Mouse (Mus musculus) neural tube, postnatal 0 days (tissue): ENCODE measurements around the gene Gm8020. TPM values are rescaled to one million over a fixed set of nuclear protein-coding genes. Genes with fewer than 3 reads are reported as not detected.

Experiments
- polyA plus RNA-seq: library from polyadenylated mRNA; unstranded; fragments of >200 nt; fragmentation: Nextera tagmentation; extraction: Ambion mirVana; gene quantifications from 2 replicates; pipeline ENCODE4 v1.2.1, GENCODE M21; 2015

Gm8020 gene
- not detected in 2 replicates for polyA plus RNA-seq

GRCm38 (mm10) chr14:42502249-42502648 lies at the start of gene Gm8020:
TSS of gene Gm8020 (minus strand) at chr14:42502349.

DNA sequence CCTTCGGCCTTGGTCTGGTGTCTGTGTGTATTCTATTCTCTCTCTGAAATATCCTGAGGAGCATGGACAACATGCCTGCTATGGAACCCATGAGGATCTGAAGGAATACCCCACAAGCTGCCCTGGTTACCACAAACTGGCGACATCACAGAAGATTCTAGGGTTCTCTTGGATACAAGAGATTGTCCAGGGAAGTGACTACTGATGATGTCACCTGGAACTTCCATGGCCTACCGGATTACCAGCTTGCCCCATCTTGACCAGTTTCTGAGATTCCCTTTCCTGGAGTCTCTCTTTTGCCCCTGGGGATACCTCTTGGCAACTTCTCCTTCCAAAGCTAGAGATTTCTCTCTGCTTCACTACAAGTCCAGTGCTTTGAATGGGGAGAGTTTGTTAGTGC lies 22.0 kb upstream of the Gm8020 start, which contains the start of gene Gm8024:
Gene Gm8024, minus strand, starts transcription at position 101 of the 400 bp plus-strand sequence.

GRCm38 (mm10) chr14:42463581-42463980 lies 38.6 kb downstream of the Gm8020 start, which contains the start of gene Gm8011:
TSS of gene Gm8011 (plus strand) at chr14:42463881.

Other genes starting within 250 kb of the Gm8020 start
- gene Gm17026, start 242.3 kb downstream of the Gm8020 start, polyA plus RNA-seq: not detected in 2 replicates
- gene Gm9611, start 205.0 kb downstream of the Gm8020 start, polyA plus RNA-seq: not detected in 2 replicates
- not detected in 2 replicates for gene Gm7995, start 192.1 kb downstream of the Gm8020 start, polyA plus RNA-seq
- not detected in 2 replicates for gene Gm8005, start 62.7 kb downstream of the Gm8020 start, polyA plus RNA-seq
- gene Gm8011, start 38.5 kb downstream of the Gm8020 start, polyA plus RNA-seq: not detected in 2 replicates
- 0.18 TPM in 1 of 2 replicates, not detected in the other for gene Gm8024, start 21.9 kb upstream of the Gm8020 start, polyA plus RNA-seq
- not detected in 2 replicates for gene Gm17124, start 97.5 kb upstream of the Gm8020 start, polyA plus RNA-seq
- gene Gm3633, start 139.6 kb upstream of the Gm8020 start, polyA plus RNA-seq: not detected in 2 replicates
- gene Gm10378, start 153.6 kb upstream of the Gm8020 start, polyA plus RNA-seq: not detected in 2 replicates